8 mouse cellular contexts compared by ENCODE assay signal in genomic region chr13:23285921-23286720, GRCm38 (mm10). TPM values are rescaled to one million over a fixed set of nuclear protein-coding genes. Genes with fewer than 3 reads are reported as not detected.
DNase-seq lines count a peak whose midpoint lies in the region; ATAC-seq and TF ChIP-seq lines count a peak whose summit lies in the region.
"Had no signal": no experiment of that assay in that cellular context is flagged by ENCODE, and none has a peak within 500 bp of the region (broad histone marks: within the 10 kb centered on the region; RNA-seq: fewer than 3 reads in every experiment).

No protein-coding gene starts in this region.

- no peaks in the 10 kb centered on the region for H3K4me1 ChIP-seq in lung, embryonic 14.5 days (ENCODE audit: insufficient read depth)
- peaks cover 23% of the 10 kb centered on the region for H3K4me1 ChIP-seq in midbrain, embryonic 10.5 days

- no peak for TF ChIP-seq CTCF in lung, embryonic 14.5 days (IDR thresholded peaks at IDR 0.05; ENCODE audit: low read depth)

- peak overlapping the region; percentile 43 for H3K4me3 ChIP-seq in lung, embryonic 14.5 days (ENCODE audit: low read depth, low read length)
- H3K4me3 ChIP-seq in midbrain, embryonic 10.5 days: peak overlapping the region; percentile 61

- peak overlapping the region; percentile 33 for H3K9ac ChIP-seq in lung, embryonic 14.5 days

- H3K9me3 ChIP-seq in lung, embryonic 14.5 days (ENCODE audit: low read depth, low read length): no peaks in the 10 kb centered on the region
- no peaks in the 10 kb centered on the region for H3K9me3 ChIP-seq in midbrain, embryonic 10.5 days (replicated peaks)

- H3K4me2 ChIP-seq in lung, embryonic 14.5 days: peak overlapping the region; percentile 76

- H3K36me3 ChIP-seq in lung, embryonic 14.5 days (ENCODE audit: insufficient read depth): no peaks in the 10 kb centered on the region
- H3K36me3 ChIP-seq in midbrain, embryonic 10.5 days: no peaks in the 10 kb centered on the region

- DNase-seq in lung, embryonic 14.5 days: peak; percentile 58
- DNase-seq in lung, postnatal 25 days (ENCODE audit: low spot score): no peak
- peak; percentile 73 for DNase-seq in embryo, embryonic 10 days (ENCODE audit: low spot score)
- DNase-seq in midbrain, embryonic 10.5 days (ENCODE audit: low spot score): peak; percentile 64
- no peak for DNase-seq in layer of hippocampus, adult 11-12 months (ENCODE audit: low spot score)
- DNase-seq in adrenal gland, adult 18-20 months (ENCODE audit: low spot score in 2 of 2): no peak

- under 1% methylated on average over 35 of the region's 35 CpGs for WGBS in lung, embryonic 14.5 days
- WGBS in midbrain, embryonic 10.5 days: under 1% methylated on average over 35 of the region's 35 CpGs

- peak; percentile 35; the same call in 1 of the 2 replicates for ATAC-seq in lung, embryonic 14.5 days (ENCODE audit: insufficient read depth)
- peak; percentile 39 to 40; a peak in 3 of 4 replicates for ATAC-seq in hematopoietic stem cell, adult 5-6 weeks (replicated peaks in 1 of 2; ENCODE audit: insufficient read depth in 1 of 2, low FRiP score in 2 of 2, low TSS enrichment in 1 of 2, low read depth in 1 of 2, poor library complexity in 2 of 2, severe bottlenecking in 2 of 2)

- no peak overlapping the region for H3K27ac ChIP-seq in lung, embryonic 14.5 days (ENCODE audit: low read depth)
- H3K27ac ChIP-seq in midbrain, embryonic 10.5 days (replicated peaks): peak overlapping the region; percentile 42; the same call in 1 of the 2 replicates

- peaks cover 6% of the 10 kb centered on the region for H3K27me3 ChIP-seq in lung, embryonic 14.5 days (ENCODE audit: insufficient read depth, low read length)
- peaks cover 35% of the 10 kb centered on the region for H3K27me3 ChIP-seq in midbrain, embryonic 10.5 days (ENCODE audit: low read depth, poor library complexity, severe bottlenecking)

RNA-seq across cellular contexts. Expression of gene Vmn1r223, which starts 39.2 kb away (rescaled TPM):
- not detected in 2 replicates for polyA plus RNA-seq in lung, embryonic 14.5 days (2014; fragmentation: Nextera tagmentation; extraction: Ambion mirVana)
- total RNA-seq in hematopoietic stem cell, adult 5-6 weeks (2017): not detected in 2 replicates
- polyA plus RNA-seq in midbrain, embryonic 10.5 days (2016; fragmentation: Nextera tagmentation; extraction: Ambion mirVana): not detected in 2 replicates
- not detected for total RNA-seq in adrenal gland, adult 18-20 months (2021)
- polyA plus RNA-seq: frontal cortex, adult 2 months had no signal

RNA-seq across cellular contexts. Expression of gene Vmn1r222, which starts 50.4 kb away (rescaled TPM):
- polyA plus RNA-seq in lung, embryonic 14.5 days (2014; fragmentation: Nextera tagmentation; extraction: Ambion mirVana): not detected in 2 replicates
- not detected in 2 replicates for total RNA-seq in hematopoietic stem cell, adult 5-6 weeks (2017)
- not detected in 2 replicates for polyA plus RNA-seq in midbrain, embryonic 10.5 days (2016; fragmentation: Nextera tagmentation; extraction: Ambion mirVana)
- not detected for total RNA-seq in adrenal gland, adult 18-20 months (2021)
- polyA plus RNA-seq: frontal cortex, adult 2 months had no signal

Comparison
In these comparisons a context has a peak if more than half of its experiments do, and no peak if none do; other contexts are left out.
1. DNase-seq: peak in lung, embryonic 14.5 days (single experiment), embryo, embryonic 10 days (single experiment) and midbrain, embryonic 10.5 days (single experiment); none in lung, postnatal 25 days (single experiment), layer of hippocampus, adult 11-12 months (single experiment) and adrenal gland, adult 18-20 months (0 of 2).